Mouse (Mus musculus) T-helper 17 cell (primary cell): ENCODE measurements around the gene Lrrc45.
"Not testable (repeated sequence)": the region's sequence is repeated elsewhere in the genome, so short reads cannot be mapped to it uniquely, and the experiment has no call there.

Experiments
- in situ Hi-C, 2 experiments: fragments of 300-600 bp; cut with MboI, MseI; formaldehyde crosslinking; loops; 1 replicate in 1 of 2; 2 replicates in 1 of 2; pipeline ENCODE4 v1.15.1; 2025; ENCODE audit warnings: high pct_unique_total_duplicates in 2 of 2

Gene Lrrc45

DNA sequence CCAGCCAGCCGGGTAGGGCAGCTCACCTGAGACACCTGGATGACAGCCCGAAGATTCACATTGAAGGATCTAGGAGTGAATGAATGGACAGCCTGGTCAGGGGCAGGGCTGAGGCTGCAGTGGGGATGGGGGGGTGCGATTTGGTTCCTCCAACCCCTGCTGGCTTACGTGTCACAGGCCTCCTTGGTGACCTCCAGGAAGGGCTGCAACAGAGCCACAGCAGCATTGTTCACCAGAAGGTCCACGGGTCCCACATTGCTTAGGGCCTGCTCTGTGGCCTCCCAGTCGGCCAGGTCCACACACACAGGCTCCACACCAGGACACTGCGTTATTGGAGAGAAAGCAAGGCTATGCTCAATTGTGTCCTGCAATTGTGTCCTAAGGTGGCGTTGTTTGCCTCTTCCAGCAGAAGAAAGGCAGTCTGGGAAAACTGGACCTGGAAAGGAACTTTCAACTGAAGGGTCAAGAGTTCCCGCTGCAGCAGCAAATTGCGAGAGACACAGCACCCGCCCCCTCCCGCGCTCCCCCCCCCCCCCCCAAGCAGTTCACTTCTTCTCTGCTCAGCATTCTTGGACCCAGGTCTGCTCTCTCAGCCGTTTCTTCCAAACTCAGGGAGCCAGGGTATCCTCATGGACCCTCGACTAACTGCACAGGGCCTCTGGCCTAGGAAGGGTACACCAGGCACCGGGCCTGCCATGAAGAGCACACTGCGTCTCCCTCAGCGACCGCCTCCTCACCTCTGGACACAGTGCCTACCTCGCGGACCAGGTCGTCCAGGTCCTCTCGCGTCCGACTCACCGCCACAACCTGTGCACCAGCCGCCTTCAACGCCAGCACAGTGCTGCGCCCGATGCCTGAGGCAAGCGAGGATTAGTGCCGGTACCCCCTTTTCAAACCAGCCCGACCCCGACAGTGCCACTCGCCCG, 12.8 kb downstream of the Lrrc45 start:
- in situ Hi-C loops, result no loop called here

DNA sequence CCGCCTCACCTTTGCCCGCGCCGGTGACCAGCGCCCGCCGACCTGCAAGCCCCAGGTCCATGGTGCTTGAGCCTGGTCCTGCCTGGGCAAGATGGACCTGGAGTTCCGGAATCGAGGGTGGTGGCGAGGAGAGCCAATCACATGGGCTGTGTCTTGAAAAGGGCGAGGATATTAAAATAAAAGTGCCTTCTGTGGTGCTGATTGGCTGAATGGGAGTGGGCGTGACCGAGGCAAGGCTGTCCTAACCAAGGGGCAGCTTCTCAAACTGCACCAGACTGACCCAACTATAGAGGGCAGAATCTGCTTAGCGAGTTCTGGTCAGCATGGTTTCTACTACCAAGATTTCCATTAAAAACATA, 13.4 kb downstream of the Lrrc45 start, which contains the start of gene Dcxr:
TSS of gene Dcxr (minus strand) at position 113 of the 359 bp plus-strand sequence.
- in situ Hi-C loops, result no loop called here

DNA sequence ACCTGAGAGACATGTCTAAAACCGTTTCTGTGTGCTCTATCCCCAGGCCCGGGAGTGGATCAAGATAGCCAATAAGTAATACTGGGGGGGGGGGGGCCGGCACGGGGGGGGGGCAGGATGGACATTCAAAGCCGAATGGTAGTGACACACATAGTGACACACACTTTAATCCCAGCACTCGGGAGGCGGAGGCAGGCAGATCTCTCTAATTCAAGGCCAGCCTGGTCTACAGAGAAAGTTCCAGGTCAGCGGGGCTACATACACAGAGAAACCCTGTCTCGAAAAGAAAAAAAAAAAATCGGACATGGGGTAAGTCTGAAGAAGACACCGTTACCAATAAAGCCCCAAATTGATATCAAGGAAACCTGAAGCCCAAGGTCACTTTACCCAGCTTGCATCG, 13.8 kb downstream of the Lrrc45 start:
- in situ Hi-C loops, result no loop called here

DNA sequence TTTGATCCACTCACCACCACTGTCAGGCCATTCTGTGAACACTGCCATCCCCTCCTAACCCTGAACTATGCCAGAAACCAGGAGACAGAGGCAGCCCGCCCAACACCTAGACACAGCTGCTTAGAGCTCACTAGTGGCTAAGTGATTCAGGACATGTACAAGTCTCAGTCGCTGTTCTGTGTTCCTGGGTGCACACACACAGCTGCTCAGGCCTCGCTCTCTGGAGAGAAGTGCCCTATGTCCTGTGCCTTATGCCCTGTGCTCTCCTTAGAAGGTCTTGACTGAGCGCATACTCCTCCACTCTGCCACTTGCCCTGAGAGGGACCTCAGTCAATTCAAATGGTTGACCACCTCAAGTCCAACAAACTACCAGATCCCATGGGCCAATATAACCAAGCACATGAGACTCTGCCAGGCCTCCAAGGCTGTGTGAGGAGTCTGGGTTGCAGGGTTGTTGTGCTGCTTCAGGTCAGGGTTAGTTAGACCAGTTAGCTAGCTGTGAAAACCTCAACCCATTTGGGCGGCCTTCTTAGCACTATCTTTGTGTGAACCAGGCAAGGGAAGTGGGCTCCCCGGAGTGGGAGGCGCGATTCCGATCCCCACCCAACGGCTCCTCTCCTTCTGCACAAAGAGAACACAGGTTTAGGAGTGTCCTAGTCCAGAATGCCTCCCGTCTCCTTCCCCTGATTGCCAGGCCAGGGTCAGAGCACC, 15.0 kb downstream of the Lrrc45 start:
- in situ Hi-C loops, result no loop called here

DNA sequence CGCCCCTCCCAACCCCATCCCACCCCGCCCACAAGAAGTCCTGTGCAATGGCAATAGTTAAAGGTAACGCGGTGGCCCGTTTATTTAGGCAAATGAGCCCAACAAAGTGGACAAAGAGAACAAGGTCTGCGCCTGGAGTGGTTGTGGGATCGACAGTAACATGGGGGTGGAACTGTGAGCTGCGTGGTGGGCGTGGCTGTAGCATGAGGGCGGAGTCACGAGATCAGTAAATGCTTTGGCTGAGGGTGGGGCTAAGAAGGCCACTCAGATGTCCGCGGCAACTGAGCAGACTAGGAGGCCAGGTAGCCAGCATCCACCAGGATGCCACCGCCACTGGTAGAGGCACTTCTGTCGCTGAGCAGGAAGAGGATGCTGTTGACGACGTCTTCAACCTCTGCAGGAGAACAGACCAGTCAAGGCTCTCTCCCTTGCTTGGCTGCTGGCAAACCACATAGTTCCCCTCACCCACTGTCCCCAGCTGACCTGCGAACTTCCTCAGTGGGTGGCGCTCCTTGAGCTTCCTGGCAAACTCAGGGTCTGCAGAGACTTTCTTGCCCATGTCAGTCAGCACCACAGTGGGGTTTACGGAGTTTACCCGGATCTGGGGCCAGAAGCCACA, 15.8 kb downstream of the Lrrc45 start:
- in situ Hi-C loops, result not testable (repeated sequence)

DNA sequence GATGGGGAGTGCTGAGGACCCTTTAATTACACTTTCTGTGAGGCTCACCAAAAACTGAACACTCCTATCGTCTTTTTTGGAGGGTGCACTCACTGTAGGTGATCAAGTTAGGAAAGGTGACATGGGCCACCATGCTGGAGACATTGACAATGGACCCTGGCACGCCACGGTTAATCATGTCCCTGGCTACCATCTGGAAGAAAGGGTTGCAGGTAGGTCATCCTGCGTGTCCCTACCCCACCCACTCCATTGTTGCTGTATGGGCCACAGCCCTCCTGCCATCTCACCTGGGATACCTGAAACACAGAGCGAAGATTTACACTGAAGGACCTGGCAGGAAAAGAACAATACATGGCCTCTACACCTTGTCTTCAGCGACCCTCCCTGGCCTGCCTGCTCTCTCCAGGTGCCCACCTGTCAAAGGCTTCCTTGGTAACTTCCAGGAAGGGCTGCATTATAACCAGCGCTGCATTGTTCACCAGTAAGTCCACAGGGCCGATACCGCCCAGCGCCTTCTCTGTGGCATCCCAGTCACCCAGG, 16.7 kb downstream of the Lrrc45 start:
- in situ Hi-C loops, result no loop called here

DNA sequence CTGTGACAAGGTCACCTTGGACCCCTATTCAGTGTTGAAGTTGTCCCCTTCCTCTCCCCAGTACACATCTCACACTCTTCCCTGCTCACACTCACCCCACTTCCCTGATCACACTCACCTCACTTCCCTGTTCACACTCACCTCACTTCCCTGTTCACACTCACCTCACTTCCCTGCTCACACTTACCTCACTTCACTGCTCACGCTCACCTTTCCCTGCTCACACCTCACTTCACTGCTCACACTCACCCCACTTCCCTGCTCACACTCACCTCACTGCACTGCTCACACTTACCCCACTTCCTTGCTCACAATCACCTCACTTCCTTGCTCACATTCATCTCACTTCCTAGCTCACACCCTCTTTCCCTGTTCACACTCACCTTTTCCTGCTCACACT, 17.7 kb downstream of the Lrrc45 start:
- in situ Hi-C loops, result no loop called here

DNA sequence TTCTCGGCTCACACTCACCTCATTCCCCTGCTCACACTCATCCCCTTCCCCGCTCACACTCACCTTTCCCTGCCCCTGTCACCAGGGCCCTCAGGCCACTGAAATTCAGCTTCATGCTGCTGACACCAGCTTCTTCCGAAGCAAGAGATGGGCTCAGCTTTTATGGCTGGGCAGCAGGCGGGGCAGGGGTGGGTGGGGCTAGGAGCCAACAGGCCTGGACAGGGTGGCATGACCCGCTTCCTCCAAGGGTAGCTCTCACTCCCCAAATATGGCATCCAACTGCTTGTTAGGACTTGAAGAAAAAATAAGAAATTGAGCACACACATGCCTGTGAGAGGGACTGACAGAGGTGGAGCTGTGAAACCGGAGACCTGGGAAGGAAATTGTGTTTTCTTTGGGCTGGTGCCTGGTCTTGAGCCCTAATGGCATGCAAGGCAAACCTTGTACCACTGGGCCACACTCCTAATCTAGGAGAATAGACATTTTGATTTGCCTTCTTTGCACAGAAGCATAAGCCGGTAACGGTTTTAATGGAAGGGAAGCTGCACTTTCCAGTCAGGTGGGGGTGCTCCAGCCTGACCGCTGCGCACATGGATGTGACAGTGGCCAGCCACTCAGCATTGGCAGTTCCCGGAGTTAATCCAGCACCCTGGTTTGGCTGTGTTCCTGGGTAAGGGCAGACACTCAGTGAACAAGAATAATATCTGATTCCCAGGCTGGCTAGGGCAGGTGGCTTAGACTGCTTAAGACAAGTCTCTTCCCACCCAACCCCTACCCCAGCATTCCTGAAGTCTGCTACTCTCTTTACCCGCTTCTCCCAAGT, 18.3 kb downstream of the Lrrc45 start, which contains the start of gene Cbr2:
TSS of gene Cbr2 (minus strand) at position 257 of the 823 bp plus-strand sequence.
- in situ Hi-C loops, result no loop called here

DNA sequence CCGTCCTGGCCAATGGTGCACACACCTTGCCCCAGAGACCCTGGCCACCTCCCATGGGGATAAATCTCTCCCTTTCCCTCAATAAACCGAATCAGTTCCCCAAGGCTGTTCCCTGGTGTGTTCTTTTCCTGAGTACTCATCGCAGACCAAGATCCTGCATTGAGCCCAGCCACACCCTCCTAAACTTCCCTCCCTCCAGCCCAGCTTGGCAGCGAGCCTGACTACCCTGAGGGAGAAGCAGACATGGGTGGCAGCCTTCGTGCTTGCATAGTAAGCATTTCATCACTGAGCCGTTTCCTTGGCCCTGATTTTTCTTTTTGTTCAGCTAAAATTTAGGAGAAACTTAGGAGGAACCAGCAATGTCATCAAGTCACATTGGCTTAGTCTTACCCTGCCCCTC, 19.8 kb downstream of the Lrrc45 start:
- in situ Hi-C loops, result no loop called here

DNA sequence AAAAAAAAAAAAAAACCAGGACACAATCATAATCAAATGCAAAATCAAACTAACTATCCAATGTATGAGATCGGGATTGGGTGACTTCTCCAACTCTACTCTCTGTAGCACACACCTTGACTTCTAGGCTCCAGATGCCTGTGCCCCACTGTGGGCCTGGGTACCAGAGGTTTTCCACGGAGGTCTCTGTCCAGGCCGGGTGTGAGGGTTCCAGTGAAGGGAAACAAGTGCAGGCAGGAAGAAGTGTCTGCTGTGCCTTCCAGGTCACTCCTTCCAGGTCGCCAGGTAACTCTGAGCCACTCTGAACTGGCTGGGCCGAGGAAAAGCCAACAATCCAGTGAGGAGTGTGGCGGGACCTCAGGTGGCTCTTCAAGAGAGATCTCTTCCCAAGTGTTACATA, 22.7 kb downstream of the Lrrc45 start:
- in situ Hi-C loops, result no loop called here

DNA sequence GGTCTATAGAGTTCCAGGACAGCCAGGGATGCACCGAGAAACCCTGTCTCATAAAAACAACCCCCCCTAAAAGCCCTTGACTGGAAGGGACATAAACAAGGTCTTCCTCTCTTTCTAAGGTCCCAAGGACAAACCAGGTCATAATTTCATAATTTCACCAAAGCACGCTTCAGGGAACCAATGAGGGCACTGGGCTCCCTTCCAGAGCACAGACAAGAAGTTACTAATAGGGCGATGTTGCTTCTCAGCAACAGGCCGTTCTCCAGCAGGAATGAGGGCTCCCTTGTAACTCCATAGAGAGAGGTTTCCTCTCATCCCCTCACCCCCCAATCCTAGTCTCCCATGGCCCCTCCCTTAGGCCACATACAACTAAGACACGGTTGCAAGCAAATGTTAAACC, 27.3 kb downstream of the Lrrc45 start:
- in situ Hi-C loops, result loop anchor here in 1 of 2 experiments (10.0 kb wide), 1 partner anchor 1116 kb away; no protein-coding TSS in a partner anchor

DNA sequence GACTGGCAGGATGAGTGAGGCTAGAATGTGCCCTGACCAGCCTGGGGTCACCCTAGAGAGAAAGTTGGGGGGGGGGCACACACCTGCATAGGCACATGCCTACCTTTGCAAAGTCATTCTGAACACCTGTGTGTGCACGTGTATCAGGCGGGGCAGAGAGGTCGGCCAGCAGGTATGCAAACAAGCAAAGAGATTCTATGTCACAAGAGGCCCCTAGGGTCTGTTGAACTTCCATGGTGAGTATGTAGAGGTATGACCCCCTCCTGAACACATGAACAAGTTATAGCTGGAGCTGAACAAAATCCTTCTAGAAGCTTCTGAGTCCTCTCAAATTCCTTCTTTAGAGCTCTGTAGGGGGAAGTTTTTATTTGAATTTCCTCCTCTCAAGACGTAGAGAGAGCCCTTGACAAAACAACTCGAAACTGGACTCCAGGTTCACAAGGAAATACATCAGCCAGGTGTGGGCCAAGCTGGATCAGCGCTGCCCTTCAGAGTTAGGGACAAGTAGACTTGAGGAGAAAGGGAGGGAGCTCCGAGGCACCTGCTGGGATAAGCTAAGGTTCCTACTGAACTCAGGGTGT, 30.5 kb downstream of the Lrrc45 start:
- in situ Hi-C loops, result loop anchor here in 1 of 2 experiments (10.0 kb wide), 1 partner anchor 1119 kb away; no protein-coding TSS in a partner anchor

DNA sequence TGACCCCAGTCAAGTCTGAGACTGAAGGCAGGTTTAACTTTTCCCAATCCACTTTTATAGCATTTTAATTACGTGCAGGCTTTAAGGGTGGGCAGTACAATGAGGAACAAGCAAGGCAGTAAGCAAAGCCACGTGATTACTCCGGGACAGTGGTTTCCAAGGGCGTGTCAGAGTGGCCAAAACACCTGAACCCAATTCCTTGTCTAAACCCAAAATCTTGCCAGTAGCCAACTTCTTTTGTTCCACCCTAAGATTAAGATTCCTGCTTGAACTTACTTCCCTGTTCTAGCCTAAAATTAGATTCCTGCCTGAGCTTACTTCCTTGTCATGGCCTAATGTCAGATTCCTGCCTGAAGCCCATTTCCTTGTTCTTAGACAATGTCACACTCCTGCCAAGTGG, 34.2 kb downstream of the Lrrc45 start:
- in situ Hi-C loops, result loop anchor here in 1 of 2 experiments (10.0 kb wide), 1 partner anchor 1123 kb away; no protein-coding TSS in a partner anchor

DNA sequence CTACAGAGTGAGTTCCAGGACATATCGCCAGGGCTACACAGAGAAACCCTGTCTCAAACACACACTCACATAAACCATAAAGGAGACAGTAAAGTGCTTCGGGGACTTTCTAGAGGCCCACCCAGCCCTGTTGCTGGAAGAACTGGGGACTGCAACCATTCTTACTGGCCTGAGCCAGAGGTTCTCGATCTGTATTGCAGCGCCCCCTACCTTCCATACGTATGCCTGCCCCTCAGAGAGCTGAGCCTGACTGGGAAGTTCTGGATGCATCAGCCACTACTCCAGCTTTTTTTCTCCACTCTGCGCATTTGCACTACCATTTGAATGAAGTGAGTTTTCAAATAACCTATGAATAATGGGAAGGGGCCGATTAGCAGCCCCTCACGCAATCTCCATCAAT, 35.7 kb downstream of the Lrrc45 start:
- in situ Hi-C loops, result loop anchor here in 1 of 2 experiments (10.0 kb wide), 1 partner anchor 1125 kb away; no protein-coding TSS in a partner anchor

DNA sequence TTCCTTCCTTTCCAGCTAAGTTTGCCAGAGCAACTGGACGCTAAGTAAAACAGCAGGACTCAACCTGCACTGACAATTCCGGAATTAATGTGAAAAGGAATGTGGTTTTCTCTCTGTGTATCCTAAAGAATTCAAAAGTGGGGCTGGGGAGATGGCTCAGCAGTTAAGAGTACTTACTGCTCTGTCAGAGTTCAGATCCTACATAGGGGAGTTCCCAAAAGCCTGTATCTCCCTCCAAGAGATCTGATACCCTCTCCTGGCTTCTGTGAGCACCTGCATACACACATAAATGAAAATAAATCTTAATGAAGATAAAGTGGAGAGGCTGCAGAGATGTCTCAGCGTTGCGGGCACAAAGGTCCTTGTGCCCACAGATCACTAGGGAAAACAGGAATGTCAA, 37.9 kb downstream of the Lrrc45 start:
- in situ Hi-C loops, result no loop called here

DNA sequence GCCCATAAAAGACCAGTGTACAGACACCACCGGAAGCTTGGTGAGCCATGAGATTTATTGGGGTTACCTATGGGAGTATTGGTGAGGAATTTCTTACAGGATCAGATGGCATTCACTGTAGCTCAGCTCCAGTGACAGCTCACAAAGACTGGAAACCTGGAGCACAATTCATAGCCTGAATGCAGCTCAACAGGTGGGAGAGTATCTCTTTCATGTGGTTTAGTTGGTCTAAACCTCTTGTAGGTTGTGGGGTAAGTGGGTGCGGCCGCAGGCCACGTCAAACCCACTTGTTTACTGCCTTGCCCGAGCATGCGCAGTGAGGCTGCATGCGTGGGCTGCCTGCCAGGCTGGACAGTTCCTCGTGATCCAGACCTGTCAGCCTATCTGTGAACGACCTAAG, 46.5 kb downstream of the Lrrc45 start:
- in situ Hi-C loops, result no loop called here

DNA sequence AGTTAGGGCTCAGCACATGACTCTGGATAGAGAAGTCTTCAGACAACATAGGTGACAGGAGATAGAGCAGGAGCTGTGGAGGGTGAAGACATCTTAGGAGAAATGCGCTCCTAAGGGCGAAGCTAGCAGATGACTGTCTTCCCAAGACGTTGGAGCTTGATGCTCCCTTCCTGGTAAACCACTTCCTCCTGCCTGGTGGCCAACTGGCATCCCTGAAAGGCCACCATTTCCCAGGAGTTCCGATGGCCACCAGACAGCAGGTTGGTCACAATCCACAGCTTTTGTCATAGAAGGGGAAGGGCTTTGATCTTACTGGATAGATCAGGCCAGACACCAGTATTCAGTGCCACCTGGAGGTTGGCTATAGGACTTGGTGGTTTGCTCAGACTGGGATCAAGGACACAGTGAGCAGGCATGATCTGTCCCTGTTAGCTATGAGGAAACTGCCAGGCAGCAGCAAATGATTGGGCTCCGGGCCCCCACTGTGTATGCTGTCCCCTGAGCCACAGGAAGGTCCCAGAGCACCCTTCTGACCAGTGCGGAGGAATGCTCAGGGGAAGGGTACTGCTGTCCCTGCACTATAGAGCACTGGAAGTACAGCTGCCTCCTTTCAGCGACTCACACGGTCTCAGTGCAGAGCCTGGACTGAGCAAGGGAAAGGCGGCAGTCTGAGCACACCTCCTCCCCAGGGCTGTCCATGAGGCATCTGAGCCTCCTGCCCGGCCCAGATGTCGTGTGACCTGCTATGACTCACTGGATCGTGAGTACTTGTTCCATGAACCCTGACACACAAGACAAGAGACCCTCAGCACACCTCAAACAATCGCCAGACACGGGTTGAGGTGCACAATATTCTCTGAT, 48.3 kb downstream of the Lrrc45 start:
- in situ Hi-C loops, result no loop called here

DNA sequence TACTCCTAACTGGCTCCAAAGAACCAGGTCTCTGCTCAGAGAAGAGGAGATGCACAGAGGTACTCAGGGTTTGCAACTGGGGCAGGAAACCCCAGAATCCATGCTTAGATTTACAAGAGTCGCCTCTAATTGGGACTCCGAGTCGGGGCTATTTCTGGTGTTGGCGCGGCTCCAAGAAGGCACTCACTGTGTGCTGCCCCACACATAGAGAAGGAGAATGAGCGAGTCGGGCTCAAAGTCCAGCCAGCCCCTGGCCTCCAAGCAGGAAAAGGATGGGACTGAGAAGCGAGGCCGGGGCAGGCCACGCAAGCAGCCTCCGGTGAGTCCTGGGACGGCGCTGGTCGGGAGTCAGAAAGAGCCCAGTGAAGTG, 48.9 kb downstream of the Lrrc45 start, which contains the start of gene Hmga1b:
TSS of gene Hmga1b (plus strand) at position 123 of the 370 bp plus-strand sequence.
- in situ Hi-C loops, result not testable (repeated sequence)
